Mouse (Mus musculus): Measurements from ENCODE around the gene Gm10300. TPM values are rescaled to one million over a fixed set of nuclear protein-coding genes. Genes with fewer than 3 reads are reported as not detected.
A peak's percentile ranks its signal among the peaks of the same experiment; 100 is the strongest.

The Gm10300 gene
- polyA plus RNA-seq, 1 experiment from 2014 or later: not detected

- Histone ChIP-seq H3K4me3 (ENCODE audit: low read depth, low read length) (peak overlapping the region; percentile 70), H3K4me2 (ENCODE audit: low read length) (peak overlapping the region; percentile 89), H3K27ac (ENCODE audit: low read depth) (peak overlapping the region; percentile 92), H3K27me3 (replicated peaks; ENCODE audit: control insufficient read depth, insufficient read depth, low read length) (no peaks in the 10 kb centered on the region), H3K36me3 (ENCODE audit: control insufficient read depth, insufficient read depth, low read length) (no peaks in the 10 kb centered on the region), H3K9ac (ENCODE audit: low read length) (peak overlapping the region; percentile 91), H3K9me3 (ENCODE audit: control insufficient read depth, low read length) (no peaks in the 10 kb centered on the region), H3K4me1 (replicated peaks; ENCODE audit: control insufficient read depth, insufficient read depth, low read length) (no peaks in the 10 kb centered on the region; the same call in 1 of the 2 replicates)
- DNase-seq (ENCODE audit: low spot score): peak; percentile 92
- ATAC-seq (replicated peaks; ENCODE audit: low FRiP score, low TSS enrichment, low read depth): peak; percentile 99
- 2% methylated on average over 30 of the region's 46 CpGs for WGBS
Measured at GRCm38 (mm10) chr4:132048995-132049404, 25.5 kb upstream of the Gm10300 start.

GRCm38 (mm10) chr4:132049549-132050200 lies 24.8 kb upstream of the Gm10300 start:
- peak overlapping the region; percentile 89 for H3K4me2 ChIP-seq (ENCODE audit: low read length)
- no peaks in the 10 kb centered on the region for H3K36me3 ChIP-seq (ENCODE audit: control insufficient read depth, insufficient read depth, low read length)
- DNase-seq (ENCODE audit: low spot score): no peak
- no peaks in the 10 kb centered on the region for H3K27me3 ChIP-seq (replicated peaks; ENCODE audit: control insufficient read depth, insufficient read depth, low read length)
- ATAC-seq (replicated peaks; ENCODE audit: low FRiP score, low TSS enrichment, low read depth): no peak
- 18% methylated on average over 14 of the region's 15 CpGs for WGBS
- 0 out of 2 replicates have a peak overlapping the region, but pooled peaks have one; percentile 7 for H3K4me3 ChIP-seq (ENCODE audit: low read depth, low read length)
- no peaks in the 10 kb centered on the region; the same call in 1 of the 2 replicates for H3K4me1 ChIP-seq (replicated peaks; ENCODE audit: control insufficient read depth, insufficient read depth, low read length)
- no peaks in the 10 kb centered on the region for H3K9me3 ChIP-seq (ENCODE audit: control insufficient read depth, low read length)
- H3K9ac ChIP-seq (ENCODE audit: low read length): no peak overlapping the region
- H3K27ac ChIP-seq (ENCODE audit: low read depth): no peak overlapping the region

- no peak for ATAC-seq (replicated peaks; ENCODE audit: low FRiP score, low TSS enrichment, low read depth)
- Histone ChIP-seq H3K4me2 (ENCODE audit: low read length) (no peak overlapping the region), H3K27me3 (replicated peaks; ENCODE audit: control insufficient read depth, insufficient read depth, low read length) (no peaks in the 10 kb centered on the region), H3K9me3 (ENCODE audit: control insufficient read depth, low read length) (no peaks in the 10 kb centered on the region), H3K9ac (ENCODE audit: low read length) (no peak overlapping the region), H3K27ac (ENCODE audit: low read depth) (no peak overlapping the region), H3K36me3 (ENCODE audit: control insufficient read depth, insufficient read depth, low read length) (no peaks in the 10 kb centered on the region), H3K4me3 (ENCODE audit: low read depth, low read length) (no peak overlapping the region), H3K4me1 (replicated peaks; ENCODE audit: control insufficient read depth, insufficient read depth, low read length) (no peaks in the 10 kb centered on the region; the same call in 1 of the 2 replicates)
- 72% methylated on average over 10 of the region's 10 CpGs for WGBS
- no peak for DNase-seq (ENCODE audit: low spot score)
Measured at GRCm38 (mm10) chr4:132051321-132052275, 22.9 kb upstream of the Gm10300 start.

- Histone ChIP-seq H3K4me2 (ENCODE audit: low read length) (no peak overlapping the region), H3K9me3 (ENCODE audit: control insufficient read depth, low read length) (no peaks in the 10 kb centered on the region), H3K9ac (ENCODE audit: low read length) (no peak overlapping the region), H3K27ac (ENCODE audit: low read depth) (no peak overlapping the region), H3K36me3 (ENCODE audit: control insufficient read depth, insufficient read depth, low read length) (no peaks in the 10 kb centered on the region), H3K4me1 (replicated peaks; ENCODE audit: control insufficient read depth, insufficient read depth, low read length) (0 out of 2 replicates have a peak, but pooled peaks cover 1% of the 10 kb centered on the region), H3K27me3 (replicated peaks; ENCODE audit: control insufficient read depth, insufficient read depth, low read length) (no peaks in the 10 kb centered on the region), H3K4me3 (ENCODE audit: low read depth, low read length) (no peak overlapping the region)
- ATAC-seq (replicated peaks; ENCODE audit: low FRiP score, low TSS enrichment, low read depth) (no peak), DNase-seq (ENCODE audit: low spot score) (no peak)
Measured at GRCm38 (mm10) chr4:132057311-132057710, 17.2 kb upstream of the Gm10300 start.

GRCm38 (mm10) chr4:132059541-132059940 lies 15.0 kb upstream of the Gm10300 start:
- no peak overlapping the region for H3K4me3 ChIP-seq (ENCODE audit: low read depth, low read length)
- no peak overlapping the region for H3K9ac ChIP-seq (ENCODE audit: low read length)
- H3K36me3 ChIP-seq (ENCODE audit: control insufficient read depth, insufficient read depth, low read length): no peaks in the 10 kb centered on the region
- no peaks in the 10 kb centered on the region for H3K9me3 ChIP-seq (ENCODE audit: control insufficient read depth, low read length)
- DNase-seq (ENCODE audit: low spot score): no peak
- ATAC-seq (replicated peaks; ENCODE audit: low FRiP score, low TSS enrichment, low read depth): no peak
- no peaks in the 10 kb centered on the region for H3K27me3 ChIP-seq (replicated peaks; ENCODE audit: control insufficient read depth, insufficient read depth, low read length)
- H3K4me1 ChIP-seq (replicated peaks; ENCODE audit: control insufficient read depth, insufficient read depth, low read length): 0 out of 2 replicates have a peak, but pooled peaks cover 2% of the 10 kb centered on the region
- WGBS: 95% methylated on average over 2 of the region's 2 CpGs
- H3K27ac ChIP-seq (ENCODE audit: low read depth): no peak overlapping the region
- no peak overlapping the region for H3K4me2 ChIP-seq (ENCODE audit: low read length)

GRCm38 (mm10) chr4:132060040-132060832 lies 14.3 kb upstream of the Gm10300 start:
- Histone ChIP-seq H3K36me3 (ENCODE audit: control insufficient read depth, insufficient read depth, low read length) (no peaks in the 10 kb centered on the region), H3K4me1 (replicated peaks; ENCODE audit: control insufficient read depth, insufficient read depth, low read length) (0 out of 2 replicates have a peak, but pooled peaks cover 2% of the 10 kb centered on the region), H3K27ac (ENCODE audit: low read depth) (no peak overlapping the region), H3K27me3 (replicated peaks; ENCODE audit: control insufficient read depth, insufficient read depth, low read length) (no peaks in the 10 kb centered on the region), H3K4me3 (ENCODE audit: low read depth, low read length) (no peak overlapping the region), H3K4me2 (ENCODE audit: low read length) (no peak overlapping the region), H3K9me3 (ENCODE audit: control insufficient read depth, low read length) (no peaks in the 10 kb centered on the region), H3K9ac (ENCODE audit: low read length) (no peak overlapping the region)
- 60% methylated on average over 17 of the region's 17 CpGs for WGBS
- ATAC-seq (replicated peaks; ENCODE audit: low FRiP score, low TSS enrichment, low read depth): no peak
- DNase-seq (ENCODE audit: low spot score): no peak

- no peak overlapping the region for H3K4me3 ChIP-seq (ENCODE audit: low read depth, low read length)
- no peaks in the 10 kb centered on the region for H3K9me3 ChIP-seq (ENCODE audit: control insufficient read depth, low read length)
- no peak overlapping the region for H3K9ac ChIP-seq (ENCODE audit: low read length)
- ATAC-seq (replicated peaks; ENCODE audit: low FRiP score, low TSS enrichment, low read depth) (no peak), DNase-seq (ENCODE audit: low spot score) (no peak)
- H3K27me3 ChIP-seq (replicated peaks; ENCODE audit: control insufficient read depth, insufficient read depth, low read length): no peaks in the 10 kb centered on the region
- 0 out of 2 replicates have a peak, but pooled peaks cover 8% of the 10 kb centered on the region for H3K4me1 ChIP-seq (replicated peaks; ENCODE audit: control insufficient read depth, insufficient read depth, low read length)
- WGBS: 62% methylated on average over 8 of the region's 8 CpGs
- no peak overlapping the region for H3K4me2 ChIP-seq (ENCODE audit: low read length)
- no peaks in the 10 kb centered on the region for H3K36me3 ChIP-seq (ENCODE audit: control insufficient read depth, insufficient read depth, low read length)
- H3K27ac ChIP-seq (ENCODE audit: low read depth): no peak overlapping the region
Measured at GRCm38 (mm10) chr4:132062289-132062688, 12.2 kb upstream of the Gm10300 start.

All from intestine, embryonic 14.5 days (tissue).